Mouse (Mus musculus): ENCODE data around the gene Kdm6b.

Gene Kdm6b

GRCm38 (mm10) chr11:69418481-69419442 is 5.3 kb upstream of the Kdm6b start:
- DNase-seq, result peak; percentile 61 to 66

DNA sequence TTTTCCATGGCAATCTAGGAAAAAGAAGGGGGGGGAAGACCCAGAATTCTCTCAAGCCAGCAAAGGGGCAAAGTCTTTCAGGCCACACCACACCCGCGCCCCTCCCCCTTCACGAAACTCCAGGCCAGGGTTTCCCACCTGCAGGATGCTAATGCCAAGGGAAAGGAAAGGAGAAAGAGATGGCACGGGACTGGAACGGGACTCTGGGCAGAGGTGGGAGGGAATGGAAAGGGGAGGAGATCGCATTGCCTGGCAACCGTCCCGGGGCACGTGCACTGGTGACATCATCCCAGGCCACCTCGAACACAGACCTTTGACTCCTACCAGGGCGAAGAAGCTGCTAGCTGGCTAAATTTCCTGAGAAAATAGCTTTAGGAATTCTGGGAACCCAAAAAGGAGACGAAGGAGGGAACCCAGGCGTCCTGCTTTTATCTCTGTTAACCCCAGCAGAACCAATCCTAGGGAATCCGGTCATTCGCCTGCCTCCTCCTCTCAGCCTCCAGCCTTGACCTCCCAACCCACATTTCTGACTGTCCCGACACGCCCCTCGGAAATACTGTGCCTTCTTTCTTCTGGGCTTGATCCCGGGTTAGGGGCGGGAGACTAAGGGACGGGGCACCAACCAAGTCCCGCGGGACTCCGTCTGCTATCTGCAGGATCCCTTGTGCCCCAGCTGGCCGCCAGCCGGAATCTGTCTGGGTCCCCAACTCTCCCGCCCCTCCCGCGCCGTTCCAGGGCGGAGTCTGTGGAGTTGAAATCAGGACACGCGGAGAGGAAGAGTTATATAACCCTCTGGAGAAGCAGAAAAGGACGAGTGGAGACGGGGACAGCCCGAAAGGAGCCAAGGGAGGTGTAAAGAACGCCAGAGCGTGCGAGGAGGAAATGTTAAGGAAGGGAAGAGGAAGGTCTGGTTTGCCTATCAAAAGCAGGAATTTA is 4.2 kb upstream of the Kdm6b start:
- DNase-seq, result peak in 1 of 2 experiments; percentile 57

- no peak for DNase-seq
Observed at GRCm38 (mm10) chr11:69416921-69417448, 3.5 kb upstream of the Kdm6b start.

GRCm38 (mm10) chr11:69416509-69416908 is 3.0 kb upstream of the Kdm6b start:
- no peak for DNase-seq

DNA sequence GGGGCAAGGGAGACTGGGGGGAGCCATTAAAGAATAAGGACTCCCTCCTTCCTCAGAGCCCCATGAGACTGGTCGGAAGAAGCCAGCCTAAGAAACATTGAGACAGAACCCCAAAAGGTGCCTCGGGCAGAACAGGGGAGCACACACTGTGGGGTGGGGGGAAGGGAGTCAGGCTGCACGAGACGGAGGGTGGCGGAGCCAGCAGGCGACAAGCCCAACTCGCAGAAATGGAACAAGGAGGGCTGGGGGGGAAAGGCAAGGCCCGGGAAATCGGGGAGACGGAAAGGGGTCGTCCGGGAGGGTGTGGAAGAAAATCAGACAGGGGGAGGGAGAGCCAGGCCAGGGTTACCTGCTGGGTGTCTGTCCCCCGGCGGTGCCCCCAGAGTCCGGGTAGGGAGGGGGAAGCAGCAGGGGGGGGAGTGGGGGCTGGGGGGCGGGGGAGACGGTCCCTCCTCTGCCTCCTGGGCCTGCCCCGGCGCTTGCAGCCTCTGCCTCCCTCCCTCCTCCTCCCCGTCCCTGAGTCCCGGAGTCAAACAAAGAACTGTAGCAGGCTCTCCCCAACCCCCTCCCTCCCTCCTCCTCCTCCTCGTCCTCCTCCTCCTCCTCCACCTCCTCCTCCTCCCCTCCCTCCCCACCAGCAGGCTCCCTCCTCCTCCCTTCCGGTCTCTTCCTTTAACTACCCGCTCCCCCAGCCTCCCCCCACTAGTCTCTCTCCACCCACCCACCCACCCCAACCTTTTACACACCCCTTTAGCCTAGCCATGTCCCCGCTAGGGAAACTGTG is 2.4 kb upstream of the Kdm6b start:
- DNase-seq, result no peak

- DNase-seq, result no peak
Observed at GRCm38 (mm10) chr11:69415327-69415667, 1.8 kb upstream of the Kdm6b start.

- DNase-seq, result no peak
Observed at GRCm38 (mm10) chr11:69414421-69415326, 1.2 kb upstream of the Kdm6b start.

DNA sequence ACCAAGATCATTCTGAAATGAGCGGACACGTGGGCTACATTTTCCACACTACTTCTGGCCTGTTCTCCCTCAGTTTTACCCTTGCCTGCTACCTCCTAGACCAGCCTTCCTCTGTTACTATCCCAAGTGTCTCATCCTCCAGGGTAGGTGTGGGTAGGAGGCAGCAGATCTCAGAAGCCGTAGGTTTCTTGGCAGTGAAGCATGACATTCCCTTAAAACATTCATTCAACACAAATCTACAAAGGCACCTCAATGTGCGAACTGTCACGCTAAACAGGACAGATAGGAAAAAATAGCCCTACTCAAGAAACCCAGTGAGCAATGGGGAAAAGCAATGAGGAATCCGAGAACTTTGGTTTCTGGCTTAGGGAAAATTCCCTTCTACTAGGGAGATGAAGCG is 927 bp downstream of the Kdm6b start:
- DNase-seq, result no peak

- DNase-seq, result peak in 1 of 2 experiments; percentile 54
Observed at GRCm38 (mm10) chr11:69411538-69412203, 1.8 kb downstream of the Kdm6b start.

DNA sequence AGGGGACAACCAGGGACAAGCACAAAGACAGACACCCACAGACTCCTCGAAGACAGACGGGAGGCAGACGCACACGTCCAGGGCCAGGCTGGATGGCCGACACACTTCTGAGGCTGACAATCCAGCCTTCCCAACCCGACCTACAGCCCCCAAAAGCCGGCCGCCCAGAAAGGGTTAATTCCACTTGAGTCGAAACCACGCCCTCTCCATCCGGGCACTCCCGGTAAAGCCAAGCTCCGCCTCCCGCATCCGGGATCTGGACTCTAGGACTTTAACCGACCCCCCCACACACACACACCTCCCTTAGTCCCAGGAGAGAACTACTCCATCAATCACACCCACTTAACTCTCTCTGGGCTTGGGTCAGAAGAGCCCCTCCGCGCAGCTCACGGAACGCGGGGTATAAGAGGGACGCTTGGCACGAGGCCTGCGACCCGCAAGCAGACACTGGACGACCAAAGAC is 2.4 kb downstream of the Kdm6b start:
- peak; percentile 81 to 90 for DNase-seq

GRCm38 (mm10) chr11:69410310-69411072 is 3.0 kb downstream of the Kdm6b start:
- peak; percentile 73 to 75 for DNase-seq

DNA sequence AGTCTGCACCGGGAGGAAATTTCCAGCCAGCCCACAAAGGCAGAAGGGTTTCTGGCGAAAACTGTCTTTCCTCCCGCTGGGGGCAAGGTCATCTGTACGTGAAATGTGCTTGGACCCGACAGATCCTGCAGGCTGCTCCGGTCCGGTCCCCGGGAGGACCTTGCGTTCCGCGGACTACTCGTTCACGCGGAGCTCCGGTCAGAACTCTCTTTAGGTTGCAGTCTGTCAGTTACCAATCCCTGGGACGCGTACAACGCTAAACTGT is 3.5 kb downstream of the Kdm6b start:
- DNase-seq, result no peak

DNA sequence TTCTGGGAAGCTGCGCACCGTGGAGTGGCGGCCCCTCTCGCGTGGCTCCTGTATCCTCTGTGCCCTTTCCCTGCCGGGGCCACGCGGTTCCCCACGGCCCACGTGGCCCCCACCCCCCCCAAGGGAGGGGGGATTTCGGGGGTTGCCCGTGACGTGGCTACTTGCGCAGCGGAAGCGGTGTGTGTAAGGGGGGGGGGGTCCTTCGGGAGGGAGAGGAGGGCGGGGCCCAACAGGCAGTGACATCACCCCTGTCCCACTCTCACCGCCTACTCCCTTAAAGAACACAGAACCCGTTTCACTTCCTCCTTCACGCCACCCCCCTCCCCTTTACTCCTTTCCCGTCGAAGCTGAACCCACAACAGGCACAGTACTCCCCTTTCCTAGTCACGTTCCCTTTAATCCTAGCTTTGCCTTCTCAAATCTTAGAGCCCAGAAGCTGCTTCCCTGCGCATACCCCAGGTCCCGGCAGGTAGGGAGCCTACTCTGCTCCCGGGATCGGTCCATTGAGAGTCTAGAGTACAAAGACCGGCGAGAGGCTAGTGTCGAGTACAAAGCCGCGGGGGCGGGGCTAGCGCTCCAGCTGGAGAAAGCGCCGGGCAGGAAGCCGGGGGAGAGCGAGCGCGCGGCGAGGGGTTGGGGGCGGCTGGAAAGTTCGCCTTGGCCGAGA is 4.0 kb downstream of the Kdm6b start:
- DNase-seq, result peak; percentile 81 to 89

- DNase-seq, result peak; percentile 65 to 71
Observed at GRCm38 (mm10) chr11:69408541-69409377, 4.7 kb downstream of the Kdm6b start.

- no peak for DNase-seq
Observed at GRCm38 (mm10) chr11:69407724-69408004, 5.8 kb downstream of the Kdm6b start.

DNA sequence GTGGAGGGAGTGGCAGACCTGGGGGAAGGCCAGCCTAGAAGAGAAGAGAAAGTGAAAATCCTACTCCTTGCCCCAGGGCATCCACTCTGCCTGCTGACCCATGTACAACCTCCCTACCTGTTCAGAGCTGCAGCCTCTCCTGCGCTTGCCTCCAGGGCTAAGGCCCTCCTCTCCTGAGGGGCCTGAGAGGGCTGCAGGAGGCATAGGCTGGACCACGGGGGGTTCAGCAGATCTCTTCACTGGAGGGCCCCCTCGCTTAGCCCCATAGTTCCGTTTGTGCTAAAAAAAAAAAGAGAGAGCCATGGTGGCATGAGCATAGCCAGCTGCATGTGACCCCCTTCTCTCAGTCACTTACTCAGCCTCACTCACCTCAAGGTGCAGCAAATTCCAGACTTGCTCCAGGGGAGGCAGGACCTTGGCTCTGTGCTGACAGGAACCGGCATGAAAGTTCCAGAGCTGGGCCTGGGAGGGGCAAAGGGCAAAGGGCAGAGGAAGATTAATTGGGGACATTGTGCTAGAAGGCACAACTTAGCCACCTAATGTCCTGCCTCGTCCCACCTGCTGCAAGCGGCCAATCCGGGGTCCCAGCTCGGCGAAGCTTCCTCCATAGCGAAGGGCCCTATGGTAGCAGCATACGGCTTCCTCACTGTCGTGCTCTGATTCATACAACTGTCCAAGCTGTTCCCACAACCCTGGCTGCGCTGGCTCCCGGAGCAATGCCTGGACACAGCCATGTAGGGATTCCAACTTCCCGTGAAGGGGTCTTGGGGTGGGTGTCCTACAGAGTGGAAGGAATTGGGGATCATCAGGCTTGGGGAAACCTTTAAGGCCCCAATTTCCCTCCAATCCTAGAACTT is 6.4 kb downstream of the Kdm6b start:
- no peak for DNase-seq

- no peak for DNase-seq
Observed at GRCm38 (mm10) chr11:69406282-69406681, 7.2 kb downstream of the Kdm6b start.
